Mouse (Mus musculus) G1E (cell line): Measurements from ENCODE around the gene Egflam.

Source experiments
- CTCF ChIP-seq: IDR thresholded peaks from 2 replicates; pipeline ENCODE4 v1.5.1; 2012; ENCODE audit warnings: low read depth, low read length, inconsistent platforms, mixed read lengths
- GATA1 ChIP-seq: IDR thresholded peaks from 2 replicates; pipeline ENCODE4 v1.6.1; 2012; ENCODE audit warnings: borderline replicate concordance, low read length, inconsistent platforms, mixed read lengths
- GATA2 ChIP-seq: IDR thresholded peaks from 2 replicates; pipeline ENCODE4 v1.6.1; 2012; ENCODE audit warnings: low read depth, low read length, inconsistent platforms, borderline replicate concordance
- POLR2AphosphoS5 ChIP-seq: IDR thresholded peaks from 2 replicates; pipeline ENCODE4 v1.6.1; 2012; ENCODE audit warnings: low read depth, low read length, inconsistent platforms; ENCODE audit not compliant: insufficient replicate concordance
- TAL1 ChIP-seq: conservative IDR thresholded peaks from 2 replicates; pipeline ENCODE4 v1.6.1; 2012; ENCODE audit warnings: low read depth, low read length, inconsistent platforms, mixed read lengths

- TF ChIP-seq CTCF (no peak), TAL1 (no peak), GATA1 (no peak), POLR2AphosphoS5 (no peak), GATA2 (no peak)
Observed at GRCm38 (mm10) chr15:7215845-7216244, 182.3 kb downstream of the Egflam start.
